Mouse (Mus musculus): ENCODE measurements at regions not wholly inside any gene's neighbourhood (a gene's known extent, or its start where the extent isn't known, plus 50 kb on each side); places are given as distances from the start of the nearest gene placed in this dataset.

GRCm38 (mm10) chr4:29200976-29201375 is 388.0 kb downstream of the Epha7 start:
- no peak overlapping the region for H3K9ac ChIP-seq (ENCODE audit: insufficient read depth, low read depth)
- H3K4me2 ChIP-seq (ENCODE audit: insufficient read depth, low read depth, poor library complexity, severe bottlenecking), result no peak overlapping the region
- no peaks in the 10 kb centered on the region for H3K36me3 ChIP-seq (replicated peaks in 1 of 2; ENCODE audit: control insufficient read depth in 1 of 2, insufficient read depth in 1 of 2, low read length in 1 of 2)
- dilution Hi-C loops (cut with MboI; ENCODE audit: extremely low pct_ligation_motif_present, extremely low pct_unique_long_range_greater_than_20kb, low sequenced_read_pairs), result no loop called here
- TF ChIP-seq MAFK (IDR thresholded peaks at IDR 0.05; ENCODE audit: insufficient replicate concordance, low read length), result no peak
- no peak for TF ChIP-seq USF2 (conservative IDR thresholded peaks at IDR 0.05; ENCODE audit: low read depth, low read length)
- TF ChIP-seq BHLHE40 (IDR thresholded peaks at IDR 0.05; ENCODE audit: low read depth, low read length), result no peak
- no peak for TF ChIP-seq PAX5 (IDR thresholded peaks at IDR 0.05; ENCODE audit: low read length)
- TF ChIP-seq RAD21 (IDR thresholded peaks at IDR 0.05; ENCODE audit: low read depth, low read length), result no peak
- TF ChIP-seq CTCF (conservative IDR thresholded peaks at IDR 0.05 in 1 of 2, IDR thresholded peaks at IDR 0.05 in 1 of 2; ENCODE audit: low read depth in 2 of 2, low read length in 2 of 2), result no peak
- no peak for TF ChIP-seq JUN (IDR thresholded peaks at IDR 0.05; ENCODE audit: insufficient read depth, low read depth, low read length)
- TF ChIP-seq ZC3H11A (IDR thresholded peaks at IDR 0.05; ENCODE audit: low read depth, low read length), result no peak
- no peak for TF ChIP-seq MXI1 (IDR thresholded peaks at IDR 0.05; ENCODE audit: low read depth, low read length)
- no peak for TF ChIP-seq CHD1 (IDR thresholded peaks at IDR 0.05; ENCODE audit: low read depth, low read length)
- TF ChIP-seq MAX (IDR thresholded peaks at IDR 0.05; ENCODE audit: low read length), result no peak
- TF ChIP-seq ZNF384 (IDR thresholded peaks at IDR 0.05; ENCODE audit: low read depth, low read length), result no peak
- TF ChIP-seq TCF12 (IDR thresholded peaks at IDR 0.05; ENCODE audit: low read depth, low read length), result no peak
- no peak for TF ChIP-seq POLR2AphosphoS2 (IDR thresholded peaks at IDR 0.05; ENCODE audit: low read depth, low read length)
- no peak for TF ChIP-seq HCFC1 (IDR thresholded peaks at IDR 0.05; ENCODE audit: low read depth, low read length)
- no peak for TF ChIP-seq SMC3 (IDR thresholded peaks at IDR 0.05; ENCODE audit: low read depth, low read length)
- H3K4me1 ChIP-seq (ENCODE audit: control insufficient read depth in 1 of 2, insufficient read depth in 2 of 2), result no peaks in the 10 kb centered on the region
- no peak overlapping the region for H3K27ac ChIP-seq (ENCODE audit: insufficient read depth, low read depth)
- peaks cover 20% of the 10 kb centered on the region for H3K9me3 ChIP-seq (replicated peaks; ENCODE audit: low read length)
- no peak for DNase-seq (ENCODE audit: extremely low read depth)
- H3K4me3 ChIP-seq (replicated peaks in 1 of 3; ENCODE audit: low read depth in 2 of 3, low read length in 2 of 3, poor library complexity in 1 of 3), result no peak overlapping the region
- H3K27me3 ChIP-seq (replicated peaks), result no peaks in the 10 kb centered on the region
- H3K79me2 ChIP-seq (replicated peaks; ENCODE audit: control insufficient read depth, extremely low read depth, insufficient read depth, poor library complexity, severe bottlenecking), result no peaks in the 10 kb centered on the region
- in situ Hi-C loops (cut with MboI; ENCODE audit: low pct_ligation_motif_present, low pct_unique_long_range_greater_than_20kb, low sequenced_read_pairs), result no loop called here

Data from CH12.LX (cell line).